Mouse (Mus musculus) brain, embryonic 14.5 days (tissue): ENCODE measurements around the gene Sp2.

Source experiments
- CTCF ChIP-seq: fragments of 200-500 bp; IDR thresholded peaks from 2 replicates; pipeline ENCODE4 v1.5.1; 2012; ENCODE audit warnings: inconsistent platforms, mild to moderate bottlenecking, moderate library complexity, borderline replicate concordance; ENCODE audit not compliant: insufficient read depth, insufficient read length; ENCODE audit errors: extremely low read depth
- POLR2A ChIP-seq: fragments of 200-500 bp; IDR thresholded peaks from 2 replicates; pipeline ENCODE4 v1.6.1; 2012; ENCODE audit warnings: mild to moderate bottlenecking, inconsistent platforms, borderline replicate concordance; ENCODE audit not compliant: poor library complexity, insufficient read depth, insufficient read length, severe bottlenecking; ENCODE audit errors: extremely low read depth

DNA sequence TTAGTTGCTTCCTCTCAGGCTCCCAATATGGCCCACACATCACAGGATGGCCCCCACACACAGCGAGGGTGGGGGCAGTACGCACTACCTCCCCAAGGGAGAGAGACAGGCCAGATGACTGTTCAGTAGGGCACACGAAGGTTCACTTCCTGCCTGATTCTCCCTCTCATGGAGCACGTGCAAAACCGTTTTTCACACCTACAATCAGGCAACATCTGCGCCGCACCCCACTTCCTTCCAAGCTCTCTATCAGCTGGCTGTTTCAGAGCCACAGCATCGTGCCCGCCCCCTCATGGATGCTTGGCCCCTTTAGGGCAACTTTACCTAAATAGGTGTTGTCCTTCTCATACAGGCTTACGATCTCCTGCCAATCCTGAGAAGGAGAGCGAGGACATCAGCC is 70.1 kb downstream of the Sp2 start:
- TF ChIP-seq CTCF, result no peak
- no peak for TF ChIP-seq POLR2A
